Mouse (Mus musculus): Measurements from ENCODE around the gene Dnajc30.
A peak's percentile ranks its signal among the peaks of the same experiment; 100 is the strongest.
"Not testable (repeated sequence)": the region's sequence is repeated elsewhere in the genome, so short reads cannot be mapped to it uniquely, and the experiment has no call there.

Dnajc30 gene

GRCm38 (mm10) chr5:135053356-135053755 lies 10.6 kb upstream of the Dnajc30 start:
- DNase-seq (ENCODE audit: extremely low read depth, low read depth) = no peak

DNA sequence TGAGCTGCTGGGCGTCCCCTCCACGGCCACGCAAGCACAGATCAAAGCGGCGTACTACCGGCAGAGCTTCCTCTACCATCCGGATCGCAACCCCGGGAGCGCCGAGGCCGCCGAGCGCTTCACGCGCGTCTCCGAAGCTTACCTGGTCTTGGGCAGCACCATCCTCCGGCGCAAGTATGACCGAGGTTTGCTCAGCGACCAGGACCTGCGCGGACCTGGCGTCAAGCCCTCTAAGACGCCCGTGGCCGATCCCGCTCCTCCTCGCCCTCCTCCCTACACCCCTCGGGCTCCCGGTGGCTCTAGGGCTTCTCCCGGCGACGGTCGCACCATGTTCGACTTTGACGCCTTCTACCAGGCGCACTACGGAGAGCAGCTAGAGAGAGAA lies 372 bp downstream of the Dnajc30 start:
- DNase-seq (ENCODE audit: extremely low read depth, low read depth) = no peak

DNA sequence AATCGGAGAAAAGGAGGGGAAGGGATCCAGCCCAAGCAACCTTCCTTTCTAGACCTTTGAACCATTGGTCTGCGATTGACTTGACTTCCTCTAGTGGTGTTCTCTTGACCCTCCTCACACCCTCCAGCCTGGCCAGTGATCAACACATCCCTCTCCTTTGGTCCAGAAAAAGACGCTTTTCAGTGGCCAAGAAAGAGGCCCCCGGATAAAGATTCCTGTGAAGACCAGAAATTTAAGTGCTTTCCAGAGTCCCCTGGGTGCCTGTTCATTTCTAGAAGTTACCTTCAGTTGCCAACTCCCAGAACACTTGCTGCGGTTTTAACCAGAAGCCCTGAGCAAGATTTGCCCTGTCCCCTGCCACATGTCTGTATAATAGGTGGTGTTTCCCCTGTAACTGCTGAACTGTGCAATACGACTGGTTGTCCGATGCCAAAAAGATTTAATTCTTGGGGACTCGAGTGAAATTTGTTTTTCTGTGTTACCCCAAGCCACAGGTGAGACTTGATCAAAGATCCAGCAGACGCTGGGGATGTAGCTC lies 976 bp downstream of the Dnajc30 start, which contains the start of gene Bud23:
Gene Bud23 (minus strand): TSS at position 51 of the 538 bp plus-strand sequence.
- not testable (repeated sequence) for DNase-seq (ENCODE audit: extremely low read depth, low read depth)

DNA sequence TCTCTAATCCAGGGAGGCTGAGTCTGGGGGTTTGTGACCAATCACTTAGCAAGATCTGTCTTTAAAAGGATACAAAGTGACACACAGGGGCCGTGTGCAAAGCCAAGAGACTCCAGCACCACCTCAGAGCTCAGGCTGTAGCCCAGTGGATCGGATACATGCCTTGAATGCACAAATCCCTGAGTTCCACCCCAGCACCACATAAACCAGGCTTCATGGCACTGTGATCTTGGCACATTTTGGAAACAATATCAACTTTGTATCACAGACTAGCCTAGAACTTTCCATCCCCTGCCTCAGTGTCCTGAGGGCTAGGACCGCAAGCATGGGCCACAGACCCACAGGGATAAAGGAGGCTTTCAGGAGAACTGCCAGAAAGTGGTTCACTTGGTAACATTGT lies 2.0 kb downstream of the Dnajc30 start:
- no peak for DNase-seq (ENCODE audit: extremely low read depth, low read depth)

GRCm38 (mm10) chr5:135070448-135070847 lies 6.4 kb downstream of the Dnajc30 start:
- no peak for DNase-seq (ENCODE audit: extremely low read depth, low read depth)

DNA sequence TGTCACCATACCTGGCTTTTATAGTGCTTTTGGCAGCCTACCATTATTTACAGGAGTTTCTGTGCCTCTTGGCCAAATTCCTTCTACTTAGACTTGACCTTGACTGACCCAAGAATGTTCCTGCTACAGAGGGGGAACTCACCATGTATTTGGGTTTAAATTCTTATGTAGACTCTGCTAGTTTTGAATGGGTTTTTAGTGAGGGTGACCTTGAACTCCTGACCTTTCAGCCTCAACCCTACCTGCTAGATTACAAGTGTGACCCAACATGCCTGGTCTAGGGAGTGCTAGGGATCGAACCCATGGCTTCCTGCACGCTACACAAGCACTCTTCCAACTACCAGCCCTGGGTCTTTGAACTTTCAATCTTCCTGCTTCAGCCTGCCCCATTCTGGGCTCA lies 8.1 kb downstream of the Dnajc30 start:
- no peak for DNase-seq (ENCODE audit: extremely low read depth, low read depth)

- no peak for DNase-seq (ENCODE audit: extremely low read depth, low read depth)
Observed at GRCm38 (mm10) chr5:135072720-135073119, 8.7 kb downstream of the Dnajc30 start.

- DNase-seq (ENCODE audit: extremely low read depth, low read depth) = no peak
Observed at GRCm38 (mm10) chr5:135073349-135074150, 9.5 kb downstream of the Dnajc30 start.

DNA sequence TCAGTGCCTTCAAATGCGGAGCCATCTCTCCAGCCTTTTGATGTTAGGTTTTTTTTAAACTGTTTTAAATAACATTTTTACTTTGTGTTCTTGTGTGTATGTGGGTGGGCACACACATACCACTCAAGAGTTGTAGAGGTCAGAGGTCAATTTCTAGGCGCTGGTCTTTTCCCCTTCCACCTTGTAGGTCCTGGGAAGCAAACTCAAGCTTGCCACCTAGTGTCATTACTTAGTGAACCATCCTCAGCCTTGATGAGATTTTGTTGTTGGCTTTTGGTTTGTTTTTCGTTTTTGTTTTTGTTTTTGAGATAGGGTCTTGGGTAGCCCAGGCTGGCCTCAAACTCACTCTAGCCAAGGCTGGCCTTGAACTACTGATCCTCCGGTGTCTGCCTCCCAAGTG lies 11.7 kb downstream of the Dnajc30 start:
- DNase-seq (ENCODE audit: extremely low read depth, low read depth) = no peak

DNA sequence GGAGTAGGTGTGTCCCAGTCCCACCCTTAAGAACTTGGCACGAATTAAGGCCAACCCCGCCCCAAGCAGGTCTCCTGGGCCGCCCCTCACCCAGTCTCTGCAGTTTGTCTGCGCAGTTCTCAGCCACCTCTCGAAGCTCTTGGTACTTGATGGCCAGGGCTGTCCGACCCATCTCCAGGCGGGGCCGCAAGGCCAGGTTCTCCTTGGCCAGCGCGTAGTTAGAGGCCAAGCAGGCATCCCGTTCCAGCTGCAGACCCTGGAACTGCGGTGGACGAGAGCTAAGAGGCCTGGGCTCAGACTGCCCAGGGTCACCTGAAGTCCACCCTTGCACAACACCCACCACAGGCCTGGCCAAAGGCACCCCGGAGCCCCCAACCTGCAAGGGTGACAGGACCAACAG lies 12.4 kb downstream of the Dnajc30 start:
- DNase-seq (ENCODE audit: extremely low read depth, low read depth) = no peak

DNA sequence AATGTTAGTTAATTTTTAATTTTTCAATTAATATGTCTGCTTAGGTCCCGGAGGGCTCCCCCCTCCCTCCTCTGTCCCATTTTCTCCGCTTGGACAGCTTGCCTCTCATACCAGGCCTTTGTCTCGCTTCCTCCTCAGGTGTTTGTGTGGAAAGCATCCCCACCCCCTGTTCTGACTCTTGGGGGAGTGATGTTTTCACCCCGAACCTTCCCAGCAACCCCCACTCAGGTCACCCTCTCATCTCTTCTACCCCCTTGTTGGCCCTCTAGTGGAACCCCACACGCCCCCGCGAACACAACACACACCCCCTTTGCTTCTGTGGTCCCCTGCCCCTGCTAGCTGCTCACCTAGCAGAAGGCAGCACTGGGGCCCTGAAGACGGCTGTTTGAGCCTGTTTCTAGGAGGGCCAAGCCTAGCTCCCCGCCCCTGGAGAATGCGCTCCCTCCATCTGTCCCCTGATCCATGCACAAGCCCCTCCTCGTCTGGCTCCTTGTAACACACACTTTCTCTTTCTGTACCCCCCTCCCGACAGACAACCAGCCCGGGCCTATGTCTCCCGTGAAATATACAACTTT lies 13.0 kb downstream of the Dnajc30 start:
- DNase-seq (ENCODE audit: extremely low read depth, low read depth) = no peak

DNA sequence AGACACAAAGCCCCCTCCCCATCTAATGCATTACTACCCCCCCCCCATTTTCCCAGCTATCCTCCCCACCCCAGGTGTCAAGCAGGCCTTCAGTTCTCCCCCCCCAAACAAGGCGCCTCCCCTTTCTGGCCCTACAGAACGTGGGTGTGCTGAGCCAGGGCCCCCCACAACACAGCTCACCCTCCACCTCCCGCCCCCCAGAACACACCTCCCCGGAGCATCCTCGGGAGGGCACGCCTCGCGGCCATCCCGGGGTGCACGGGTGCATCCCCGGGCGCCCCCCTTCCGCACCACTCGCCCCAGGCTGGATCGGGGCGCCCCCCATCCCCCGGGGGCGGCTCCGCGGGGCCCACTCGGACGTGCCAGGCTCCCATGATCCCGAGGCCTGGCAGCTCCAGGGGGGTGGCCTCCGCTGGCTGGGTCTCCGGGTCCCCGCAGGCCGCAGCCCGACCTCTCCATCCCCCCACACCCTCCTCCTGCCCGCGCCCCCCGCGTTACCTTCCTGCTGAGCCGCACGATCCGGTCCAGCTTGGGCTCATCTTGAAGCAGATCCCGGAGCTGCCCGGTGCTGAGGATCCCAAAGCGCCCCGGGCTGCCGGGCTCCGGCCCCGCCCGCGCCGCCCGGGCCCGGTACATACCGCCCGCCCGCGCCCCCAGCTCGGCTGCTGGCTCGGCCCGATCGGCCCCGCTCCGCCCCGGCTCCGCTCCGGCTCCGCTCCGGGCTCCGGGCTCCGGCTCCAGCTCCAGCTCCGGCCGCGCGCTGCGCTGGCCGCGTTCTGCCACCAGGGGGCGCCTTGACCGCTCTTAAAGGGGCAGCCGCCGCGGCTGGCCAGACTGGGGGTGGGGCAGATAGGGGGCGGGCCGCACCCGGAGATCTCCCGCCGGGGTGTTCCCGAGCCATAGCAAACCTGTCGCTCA lies 13.8 kb downstream of the Dnajc30 start, which contains the start of gene Vps37d:
Gene Vps37d (minus strand): TSS at position 703 of the 918 bp plus-strand sequence.
- peak; percentile 39 for DNase-seq (ENCODE audit: extremely low read depth, low read depth)

- peak; percentile 30 for DNase-seq (ENCODE audit: extremely low read depth, low read depth)
Observed at GRCm38 (mm10) chr5:135078482-135078810, 14.4 kb downstream of the Dnajc30 start.

- DNase-seq (ENCODE audit: extremely low read depth, low read depth) = no peak
Observed at GRCm38 (mm10) chr5:135079578-135079977, 15.6 kb downstream of the Dnajc30 start.

DNA sequence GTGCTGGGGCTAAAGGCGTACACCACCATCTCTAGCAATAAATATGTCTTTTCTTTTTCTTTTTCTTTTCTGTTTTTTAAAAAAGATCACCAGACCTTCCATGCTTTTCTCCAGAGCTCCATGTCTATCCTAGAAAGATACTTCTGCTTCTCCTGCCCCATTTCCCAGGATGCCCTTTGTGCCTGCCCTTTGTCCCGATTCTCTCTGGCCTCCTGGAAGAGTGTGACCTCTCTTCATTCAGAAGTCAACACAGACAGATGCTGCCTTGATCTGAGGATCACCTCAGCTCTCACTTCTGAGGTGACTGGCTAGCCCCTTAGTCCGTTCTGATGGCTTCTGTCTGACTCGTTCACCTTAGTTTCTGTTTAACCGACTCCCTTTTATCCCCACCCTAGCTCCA lies 16.5 kb downstream of the Dnajc30 start:
- DNase-seq (ENCODE audit: extremely low read depth, low read depth) = no peak

- no peak for DNase-seq (ENCODE audit: extremely low read depth, low read depth)
Observed at GRCm38 (mm10) chr5:135086871-135087270, 22.9 kb downstream of the Dnajc30 start.

DNA sequence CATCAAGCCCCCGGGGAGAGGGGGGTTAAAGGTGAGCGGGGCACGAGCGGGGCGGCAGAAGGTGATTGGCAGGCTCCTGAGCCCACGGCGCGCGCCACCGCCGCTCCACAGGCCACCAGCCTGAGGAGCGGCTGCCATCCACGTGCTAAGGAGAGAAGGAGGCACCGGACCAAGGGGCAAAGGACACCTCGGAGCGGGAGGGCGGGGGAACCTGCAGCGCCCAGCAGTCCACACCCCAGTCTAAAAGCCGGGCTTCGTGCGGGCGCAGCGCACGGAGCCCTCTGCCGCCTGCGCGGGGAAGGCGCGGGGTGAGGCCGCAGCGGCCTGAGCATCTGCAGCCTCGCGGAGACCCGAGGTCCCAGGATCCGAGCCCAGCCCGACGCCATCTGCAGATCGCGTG lies 25.7 kb downstream of the Dnajc30 start, which contains the start of gene Mlxipl:
Gene Mlxipl (plus strand): TSS at position 238 of the 400 bp plus-strand sequence.
- DNase-seq (ENCODE audit: extremely low read depth, low read depth) = no peak

DNA sequence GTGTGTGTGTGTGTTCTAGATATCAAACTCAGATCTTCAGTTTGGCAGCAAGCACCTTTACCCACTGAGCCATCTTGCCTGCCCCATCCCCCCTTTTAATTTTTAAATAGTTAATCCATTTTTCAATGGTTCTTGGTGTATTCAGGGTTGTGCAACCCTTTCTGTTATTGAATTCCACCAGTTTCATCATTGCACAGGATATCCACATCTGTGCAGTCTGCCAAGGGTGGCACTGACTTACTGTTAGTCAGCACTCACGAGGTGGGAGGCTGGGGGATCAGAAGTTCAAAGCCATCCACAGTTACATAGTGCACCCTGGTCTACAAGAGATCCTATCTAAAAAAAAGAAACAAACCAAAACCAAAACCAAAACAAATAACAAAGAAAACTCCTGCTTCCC lies 37.0 kb downstream of the Dnajc30 start:
- DNase-seq (ENCODE audit: extremely low read depth, low read depth) = no peak

DNA sequence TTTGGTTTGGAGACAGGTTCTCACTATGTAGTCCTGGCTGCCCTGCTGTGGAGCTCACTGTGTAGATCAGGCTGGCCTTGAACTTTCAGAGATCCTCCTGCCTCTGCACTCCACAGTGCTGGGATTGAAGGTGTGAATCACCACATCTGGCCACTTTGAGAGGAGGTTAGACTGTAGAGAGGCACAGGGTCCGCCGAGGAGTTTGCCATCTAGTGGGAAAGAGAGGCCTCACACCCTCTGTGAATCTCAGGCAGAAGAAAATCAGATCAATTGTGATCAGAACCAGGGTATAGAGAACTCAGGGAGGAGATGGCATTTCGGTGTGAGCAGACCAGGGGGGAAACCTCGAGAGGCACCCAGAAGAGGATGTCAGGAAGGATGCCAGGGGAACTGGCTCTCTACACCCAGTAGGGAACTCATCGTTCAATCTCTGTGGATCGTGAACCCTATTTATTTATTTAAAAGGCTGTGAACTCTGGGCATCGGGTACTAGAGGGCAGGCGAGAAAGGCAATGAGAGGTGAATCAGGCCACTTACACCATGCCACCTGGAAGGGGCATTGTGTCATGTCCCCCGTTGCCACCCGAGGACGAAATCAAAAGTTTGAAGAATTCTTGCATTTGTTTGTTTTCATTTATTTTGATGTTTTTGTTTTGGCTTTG lies 40.1 kb downstream of the Dnajc30 start:
- DNase-seq (ENCODE audit: extremely low read depth, low read depth) = no peak

GRCm38 (mm10) chr5:135106758-135107256 lies 42.8 kb downstream of the Dnajc30 start:
- no peak for DNase-seq (ENCODE audit: extremely low read depth, low read depth)

All from MEL-GATA-1-ER (cell line).